Mouse (Mus musculus) adrenal gland, postnatal 25 days (tissue): ENCODE results near the gene Mansc1. TPM values are rescaled to one million over a fixed set of nuclear protein-coding genes. Genes with fewer than 3 reads are reported as not detected.
A peak's percentile ranks its signal among the peaks of the same experiment; 100 is the strongest.
"Not testable (repeated sequence)": the region's sequence is repeated elsewhere in the genome, so short reads cannot be mapped to it uniquely, and the experiment has no call there.

Experiments
- DNase-seq: peaks from one replicate; pipeline ENCODE4 v3.0.0; 2021; ENCODE audit warnings: mixed read lengths
- long read RNA-seq: library from polyadenylated mRNA; stranded (forward); transcript quantifications from one replicate; pipeline ENCODE4 v2.0.0, GENCODE M21; 2021
- total RNA-seq: library from RNA; stranded (reverse); gene quantifications from 2 replicates; pipeline ENCODE4 v1.2.3, GENCODE M21; 2021

Gene Mansc1
- total RNA-seq = 3.7 and 5.5 TPM in 2 replicates
- long read RNA-seq, partial matches to known transcripts = 0 of 1 reads
- long read RNA-seq, other reads (novel, unspliced or antisense) = 0 of 1 reads

- DNase-seq = peak; percentile 52
Measured at GRCm38 (mm10) chr6:134631947-134632687, at the start of gene Mansc1. Gene Mansc1, minus strand, starts transcription at chr6:134632488.

GRCm38 (mm10) chr6:134679330-134679729, 47.0 kb upstream of the Mansc1 start:
- DNase-seq = not testable (repeated sequence)

GRCm38 (mm10) chr6:134678037-134678436, 45.7 kb upstream of the Mansc1 start:
- no peak for DNase-seq

- DNase-seq = no peak
Measured at GRCm38 (mm10) chr6:134677504-134677903, 45.2 kb upstream of the Mansc1 start.

- not testable (repeated sequence) for DNase-seq
Measured at GRCm38 (mm10) chr6:134673712-134674111, 41.4 kb upstream of the Mansc1 start.

GRCm38 (mm10) chr6:134670881-134671411, 38.7 kb upstream of the Mansc1 start:
- DNase-seq = peak; percentile 23

- no peak for DNase-seq
Measured at GRCm38 (mm10) chr6:134669179-134669865, 37.0 kb upstream of the Mansc1 start.

- no peak for DNase-seq
Measured at GRCm38 (mm10) chr6:134668519-134668918, 36.2 kb upstream of the Mansc1 start.

- no peak for DNase-seq
Measured at GRCm38 (mm10) chr6:134665817-134666216, 33.5 kb upstream of the Mansc1 start.

GRCm38 (mm10) chr6:134664573-134664972, 32.3 kb upstream of the Mansc1 start:
- DNase-seq = no peak

- no peak for DNase-seq
Measured at GRCm38 (mm10) chr6:134660714-134661406, 28.6 kb upstream of the Mansc1 start.

GRCm38 (mm10) chr6:134659108-134659958, 27.0 kb upstream of the Mansc1 start:
- DNase-seq = peak; percentile 23

GRCm38 (mm10) chr6:134656527-134656926, 24.2 kb upstream of the Mansc1 start:
- DNase-seq = no peak

- no peak for DNase-seq
Measured at GRCm38 (mm10) chr6:134648356-134648755, 16.1 kb upstream of the Mansc1 start.

GRCm38 (mm10) chr6:134647621-134648020, 15.3 kb upstream of the Mansc1 start:
- DNase-seq = no peak

GRCm38 (mm10) chr6:134646835-134647234, 14.5 kb upstream of the Mansc1 start:
- DNase-seq = no peak

- DNase-seq = no peak
Measured at GRCm38 (mm10) chr6:134643296-134643695, 11.0 kb upstream of the Mansc1 start.

- no peak for DNase-seq
Measured at GRCm38 (mm10) chr6:134641738-134642446, 9.6 kb upstream of the Mansc1 start.

- DNase-seq = peak; percentile 94
Measured at GRCm38 (mm10) chr6:134640485-134641475, 8.5 kb upstream of the Mansc1 start.

GRCm38 (mm10) chr6:134639900-134640299, 7.6 kb upstream of the Mansc1 start:
- DNase-seq = no peak
